Mouse (Mus musculus): ENCODE measurements at regions not wholly inside any gene's neighbourhood (a gene's known extent, or its start where the extent isn't known, plus 50 kb on each side); places are given as distances from the start of the nearest gene placed in this dataset.

- no peaks in the 10 kb centered on the region for H3K4me1 ChIP-seq (ENCODE audit: control insufficient read depth in 2 of 2, insufficient read depth in 2 of 2, low read length in 2 of 2, poor library complexity in 1 of 2)
- in situ Hi-C loops (cut with MboI; ENCODE audit: low sequenced_read_pairs in 2 of 2, unreplicated experiment in 2 of 2): no loop called here
- H3K4me3 ChIP-seq (ENCODE audit: insufficient read depth in 1 of 2, low read depth in 1 of 2, low read length in 2 of 2, poor library complexity in 1 of 2, severe bottlenecking in 1 of 2): no peak overlapping the region
- TF ChIP-seq ZC3H11A (IDR thresholded peaks at IDR 0.05; ENCODE audit: borderline replicate concordance, low read depth, low read length) (no peak), HCFC1 (IDR thresholded peaks at IDR 0.05; ENCODE audit: borderline replicate concordance, insufficient read depth, low read length) (no peak), CHD2 (IDR thresholded peaks at IDR 0.05; ENCODE audit: low read depth, low read length) (no peak), ZNF384 (IDR thresholded peaks at IDR 0.05; ENCODE audit: low read depth, low read length) (no peak), MAFK (IDR thresholded peaks at IDR 0.05; ENCODE audit: insufficient read depth, low read depth, low read length) (no peak)
- H3K27ac ChIP-seq (ENCODE audit: insufficient read depth, low read depth, low read length, poor library complexity, severe bottlenecking): no peak overlapping the region
- no peaks in the 10 kb centered on the region for H3K36me3 ChIP-seq (ENCODE audit: control insufficient read depth, insufficient read depth, low read length, poor library complexity, severe bottlenecking)
- DNase-seq (ENCODE audit: low read depth, low spot score): no peak
- no peak overlapping the region for H3K9ac ChIP-seq (ENCODE audit: insufficient read depth, low read depth, low read length, poor library complexity, severe bottlenecking)
- H3K9me3 ChIP-seq (ENCODE audit: control insufficient read depth, insufficient read depth, low read depth, low read length): no peaks in the 10 kb centered on the region
These were observed 260.7 kb upstream of the Sel1l start for GRCm38 (mm10) chr12:92109615-92110014.

GRCm38 (mm10) chr12:92100080-92100479, 251.1 kb upstream of the Sel1l start:
- no peak overlapping the region for H3K27ac ChIP-seq (ENCODE audit: insufficient read depth, low read depth, low read length, poor library complexity, severe bottlenecking)
- no peak overlapping the region for H3K4me3 ChIP-seq (ENCODE audit: insufficient read depth in 1 of 2, low read depth in 1 of 2, low read length in 2 of 2, poor library complexity in 1 of 2, severe bottlenecking in 1 of 2)
- H3K4me1 ChIP-seq (ENCODE audit: control insufficient read depth in 2 of 2, insufficient read depth in 2 of 2, low read length in 2 of 2, poor library complexity in 1 of 2): no peaks in the 10 kb centered on the region
- TF ChIP-seq MAFK (IDR thresholded peaks at IDR 0.05; ENCODE audit: insufficient read depth, low read depth, low read length) (no peak), ZNF384 (IDR thresholded peaks at IDR 0.05; ENCODE audit: low read depth, low read length) (no peak), ZC3H11A (IDR thresholded peaks at IDR 0.05; ENCODE audit: borderline replicate concordance, low read depth, low read length) (no peak), HCFC1 (IDR thresholded peaks at IDR 0.05; ENCODE audit: borderline replicate concordance, insufficient read depth, low read length) (no peak), CHD2 (IDR thresholded peaks at IDR 0.05; ENCODE audit: low read depth, low read length) (no peak)
- no peak overlapping the region for H3K9ac ChIP-seq (ENCODE audit: insufficient read depth, low read depth, low read length, poor library complexity, severe bottlenecking)
- no peak for DNase-seq (ENCODE audit: low read depth, low spot score)
- H3K9me3 ChIP-seq (ENCODE audit: control insufficient read depth, insufficient read depth, low read depth, low read length): no peaks in the 10 kb centered on the region
- no peaks in the 10 kb centered on the region for H3K36me3 ChIP-seq (ENCODE audit: control insufficient read depth, insufficient read depth, low read length, poor library complexity, severe bottlenecking)
- in situ Hi-C loops (cut with MboI; ENCODE audit: low sequenced_read_pairs in 2 of 2, unreplicated experiment in 2 of 2): no loop called here

GRCm38 (mm10) chr12:92092794-92093365, 243.9 kb upstream of the Sel1l start:
- in situ Hi-C loops (cut with MboI; ENCODE audit: low sequenced_read_pairs in 2 of 2, unreplicated experiment in 2 of 2): no loop called here

GRCm38 (mm10) chr12:92073209-92073608, 224.3 kb upstream of the Sel1l start:
- H3K9ac ChIP-seq (ENCODE audit: insufficient read depth, low read depth, low read length, poor library complexity, severe bottlenecking): no peak overlapping the region
- no peaks in the 10 kb centered on the region for H3K36me3 ChIP-seq (ENCODE audit: control insufficient read depth, insufficient read depth, low read length, poor library complexity, severe bottlenecking)
- H3K9me3 ChIP-seq (ENCODE audit: control insufficient read depth, insufficient read depth, low read depth, low read length): no peaks in the 10 kb centered on the region
- in situ Hi-C loops (cut with MboI; ENCODE audit: low sequenced_read_pairs in 2 of 2, unreplicated experiment in 2 of 2): no loop called here
- DNase-seq (ENCODE audit: low read depth, low spot score): no peak
- TF ChIP-seq MAFK (IDR thresholded peaks at IDR 0.05; ENCODE audit: insufficient read depth, low read depth, low read length) (no peak), CHD2 (IDR thresholded peaks at IDR 0.05; ENCODE audit: low read depth, low read length) (no peak), ZNF384 (IDR thresholded peaks at IDR 0.05; ENCODE audit: low read depth, low read length) (no peak), HCFC1 (IDR thresholded peaks at IDR 0.05; ENCODE audit: borderline replicate concordance, insufficient read depth, low read length) (no peak), ZC3H11A (IDR thresholded peaks at IDR 0.05; ENCODE audit: borderline replicate concordance, low read depth, low read length) (no peak)
- H3K27ac ChIP-seq (ENCODE audit: insufficient read depth, low read depth, low read length, poor library complexity, severe bottlenecking): no peak overlapping the region
- no peak overlapping the region for H3K4me3 ChIP-seq (ENCODE audit: insufficient read depth in 1 of 2, low read depth in 1 of 2, low read length in 2 of 2, poor library complexity in 1 of 2, severe bottlenecking in 1 of 2)
- no peaks in the 10 kb centered on the region for H3K4me1 ChIP-seq (ENCODE audit: control insufficient read depth in 2 of 2, insufficient read depth in 2 of 2, low read length in 2 of 2, poor library complexity in 1 of 2)

More at GRCm38 (mm10) chr12:92092794-92093365, 243.9 kb upstream of the Sel1l start:
- Histone ChIP-seq H3K4me1 (ENCODE audit: control insufficient read depth in 2 of 2, insufficient read depth in 2 of 2, low read length in 2 of 2, poor library complexity in 1 of 2) (no peaks in the 10 kb centered on the region), H3K36me3 (ENCODE audit: control insufficient read depth, insufficient read depth, low read length, poor library complexity, severe bottlenecking) (no peaks in the 10 kb centered on the region), H3K4me3 (ENCODE audit: insufficient read depth in 1 of 2, low read depth in 1 of 2, low read length in 2 of 2, poor library complexity in 1 of 2, severe bottlenecking in 1 of 2) (no peak overlapping the region), H3K9ac (ENCODE audit: insufficient read depth, low read depth, low read length, poor library complexity, severe bottlenecking) (no peak overlapping the region), H3K27ac (ENCODE audit: insufficient read depth, low read depth, low read length, poor library complexity, severe bottlenecking) (no peak overlapping the region), H3K9me3 (ENCODE audit: control insufficient read depth, insufficient read depth, low read depth, low read length) (no peaks in the 10 kb centered on the region)
- TF ChIP-seq ZNF384 (IDR thresholded peaks at IDR 0.05; ENCODE audit: low read depth, low read length): no peak
- no peak for TF ChIP-seq HCFC1 (IDR thresholded peaks at IDR 0.05; ENCODE audit: borderline replicate concordance, insufficient read depth, low read length)
- no peak for TF ChIP-seq ZC3H11A (IDR thresholded peaks at IDR 0.05; ENCODE audit: borderline replicate concordance, low read depth, low read length)
- TF ChIP-seq MAFK (IDR thresholded peaks at IDR 0.05; ENCODE audit: insufficient read depth, low read depth, low read length): no peak
- no peak for TF ChIP-seq CHD2 (IDR thresholded peaks at IDR 0.05; ENCODE audit: low read depth, low read length)
- no peak for DNase-seq (ENCODE audit: low read depth, low spot score)

All from ES-E14 (cell line).